Mouse (Mus musculus): ENCODE measurements at regions not wholly inside any gene's neighbourhood (a gene's known extent, or its start where the extent isn't known, plus 50 kb on each side); places are given as distances from the start of the nearest gene placed in this dataset.

DNA sequence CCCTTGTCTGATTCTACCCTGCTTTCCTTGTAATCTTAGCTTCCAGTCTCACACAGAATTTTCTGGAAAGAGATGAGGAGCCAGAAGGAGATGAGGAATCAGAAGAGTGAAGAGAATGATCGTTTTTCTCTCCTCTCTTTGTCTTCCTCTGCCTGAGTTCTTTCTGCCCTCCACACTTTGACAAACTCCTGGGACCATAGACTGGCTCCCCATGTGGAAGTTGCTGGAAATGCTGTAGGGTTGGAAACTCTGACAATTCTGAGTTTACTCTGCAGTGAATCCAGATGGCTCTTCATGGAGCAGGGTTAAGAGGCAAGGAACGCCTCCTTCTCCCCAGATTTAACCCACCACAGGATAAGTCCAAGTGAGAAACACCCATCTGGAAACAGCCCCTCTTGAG lies 408.7 kb downstream of the Tns1 start:
- H3K27ac ChIP-seq (replicated peaks; ENCODE audit: low read depth, low read length): no peak overlapping the region
- H3K27me3 ChIP-seq (ENCODE audit: control insufficient read depth, insufficient read depth, low read length): no peaks in the 10 kb centered on the region
- no peak overlapping the region for H3K9ac ChIP-seq (replicated peaks; ENCODE audit: low read length)
- no peak for ATAC-seq (ENCODE audit: low FRiP score, low TSS enrichment)
- DNase-seq: no peak
- no peaks in the 10 kb centered on the region for H3K36me3 ChIP-seq (ENCODE audit: control insufficient read depth, insufficient read depth, low read length)
- H3K4me3 ChIP-seq (replicated peaks; ENCODE audit: low read depth, low read length): no peak overlapping the region
- no peaks in the 10 kb centered on the region for H3K9me3 ChIP-seq (ENCODE audit: control insufficient read depth, low read length)
- 73% methylated on average over 2 of the region's 2 CpGs for WGBS
- H3K4me1 ChIP-seq (ENCODE audit: control insufficient read depth, insufficient read depth, low read length): no peaks in the 10 kb centered on the region
- H3K4me2 ChIP-seq (ENCODE audit: low read length): no peak overlapping the region

DNA sequence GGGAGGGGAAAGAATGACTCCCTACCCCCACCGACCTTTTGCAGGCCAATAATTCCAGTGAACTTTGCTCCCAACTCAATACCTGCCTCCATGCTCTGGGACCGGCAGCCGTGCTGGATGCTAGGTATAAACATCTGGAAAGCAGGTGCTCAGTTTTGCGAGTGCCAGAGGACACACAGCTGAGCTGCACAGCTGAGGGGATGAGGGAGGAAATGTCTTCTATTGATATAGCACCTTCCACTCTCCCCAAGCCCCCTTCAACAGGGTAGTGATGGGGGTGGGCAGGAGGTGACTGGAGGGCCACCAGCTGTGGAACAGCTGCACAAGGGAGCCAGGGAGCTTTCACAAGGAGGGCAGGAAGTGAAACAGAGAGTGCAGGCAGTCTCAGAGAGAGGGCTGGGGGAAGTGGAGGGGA lies 421.8 kb downstream of the Tns1 start:
- DNase-seq: no peak
- Histone ChIP-seq H3K4me3 (replicated peaks; ENCODE audit: low read depth, low read length) (no peak overlapping the region), H3K4me2 (ENCODE audit: low read length) (no peak overlapping the region), H3K27ac (replicated peaks; ENCODE audit: low read depth, low read length) (no peak overlapping the region), H3K27me3 (ENCODE audit: control insufficient read depth, insufficient read depth, low read length) (no peaks in the 10 kb centered on the region), H3K36me3 (ENCODE audit: control insufficient read depth, insufficient read depth, low read length) (no peaks in the 10 kb centered on the region), H3K9ac (replicated peaks; ENCODE audit: low read length) (no peak overlapping the region), H3K4me1 (ENCODE audit: control insufficient read depth, insufficient read depth, low read length) (no peaks in the 10 kb centered on the region), H3K9me3 (ENCODE audit: control insufficient read depth, low read length) (peaks cover 5% of the 10 kb centered on the region)
- WGBS: 70% methylated on average over 4 of the region's 4 CpGs
- no peak for ATAC-seq (ENCODE audit: low FRiP score, low TSS enrichment)

DNA sequence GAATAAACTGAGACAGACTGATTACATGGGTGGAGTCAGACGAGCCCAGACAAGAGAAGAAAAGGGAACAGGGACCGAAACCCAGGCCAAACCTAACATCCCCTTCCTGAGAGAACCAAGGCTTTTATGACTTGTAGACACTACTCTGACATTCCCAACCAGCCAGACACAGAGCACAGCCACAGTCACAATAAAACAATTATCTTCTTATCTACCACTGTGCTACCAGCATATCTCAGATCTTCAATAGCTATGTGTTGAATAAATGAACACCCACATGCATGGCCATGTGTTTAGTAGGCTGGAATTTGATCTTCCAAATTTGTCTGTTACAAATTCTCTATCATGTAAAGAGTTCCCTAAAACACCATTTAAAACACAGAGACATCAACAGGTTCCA lies 430.7 kb downstream of the Tns1 start:
- Histone ChIP-seq H3K9ac (replicated peaks; ENCODE audit: low read length) (no peak overlapping the region), H3K27me3 (ENCODE audit: control insufficient read depth, insufficient read depth, low read length) (no peaks in the 10 kb centered on the region), H3K4me3 (replicated peaks; ENCODE audit: low read depth, low read length) (no peak overlapping the region), H3K9me3 (ENCODE audit: control insufficient read depth, low read length) (no peaks in the 10 kb centered on the region), H3K4me2 (ENCODE audit: low read length) (no peak overlapping the region), H3K36me3 (ENCODE audit: control insufficient read depth, insufficient read depth, low read length) (no peaks in the 10 kb centered on the region), H3K4me1 (ENCODE audit: control insufficient read depth, insufficient read depth, low read length) (no peaks in the 10 kb centered on the region), H3K27ac (replicated peaks; ENCODE audit: low read depth, low read length) (no peak overlapping the region)
- 53% methylated on average over 2 of the region's 2 CpGs for whole genome bisulfite sequencing
- DNase-seq (no peak), ATAC-seq (ENCODE audit: low FRiP score, low TSS enrichment) (no peak)

DNA sequence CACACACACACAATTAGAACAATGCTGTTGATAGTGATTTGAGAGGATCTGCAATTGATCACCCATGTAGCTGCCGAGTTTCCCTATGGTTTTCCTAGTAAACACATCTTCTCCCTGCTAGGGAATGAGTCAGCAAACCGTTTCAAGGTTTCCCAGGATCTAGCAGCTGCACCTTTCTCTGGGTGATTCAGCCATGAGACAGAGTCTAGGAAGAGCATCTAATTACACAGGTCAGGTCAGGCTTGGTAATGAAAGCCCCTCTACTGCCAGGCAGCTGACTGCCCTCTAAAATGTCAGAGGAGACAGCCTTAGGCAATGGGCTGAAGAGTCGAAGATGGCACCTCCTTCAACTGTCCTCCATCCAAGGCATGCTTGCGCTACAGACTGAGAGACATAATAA lies 438.5 kb downstream of the Tns1 start:
- H3K36me3 ChIP-seq (ENCODE audit: control insufficient read depth, insufficient read depth, low read length): no peaks in the 10 kb centered on the region
- H3K9me3 ChIP-seq (ENCODE audit: control insufficient read depth, low read length): no peaks in the 10 kb centered on the region
- WGBS: 79% methylated on average over 4 of the region's 4 CpGs
- ATAC-seq (ENCODE audit: low FRiP score, low TSS enrichment) (no peak), DNase-seq (no peak)
- no peak overlapping the region for H3K27ac ChIP-seq (replicated peaks; ENCODE audit: low read depth, low read length)
- no peak overlapping the region for H3K4me2 ChIP-seq (ENCODE audit: low read length)
- no peak overlapping the region for H3K9ac ChIP-seq (replicated peaks; ENCODE audit: low read length)
- no peak overlapping the region for H3K4me3 ChIP-seq (replicated peaks; ENCODE audit: low read depth, low read length)
- H3K4me1 ChIP-seq (ENCODE audit: control insufficient read depth, insufficient read depth, low read length): no peaks in the 10 kb centered on the region
- H3K27me3 ChIP-seq (ENCODE audit: control insufficient read depth, insufficient read depth, low read length): no peaks in the 10 kb centered on the region

DNA sequence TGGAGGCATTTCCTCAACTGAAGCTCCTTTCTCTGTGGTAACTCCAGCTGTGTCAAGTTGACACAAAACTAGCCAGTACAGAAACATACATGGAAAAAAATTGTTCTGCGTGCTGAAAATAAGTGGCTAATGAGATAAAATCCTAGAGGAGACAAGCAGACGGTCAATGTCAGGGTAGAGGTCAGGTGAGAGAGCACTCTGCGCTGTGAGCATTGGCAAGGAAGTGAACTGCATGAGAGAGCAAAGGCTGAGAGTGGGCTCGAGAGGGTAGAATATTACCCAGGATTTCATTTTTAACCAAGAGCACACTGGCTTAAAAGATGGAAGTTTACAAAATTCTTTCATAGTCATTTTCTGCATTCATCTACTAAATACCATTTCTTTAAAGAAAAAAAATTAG lies 439.2 kb downstream of the Tns1 start:
- Histone ChIP-seq H3K27ac (replicated peaks; ENCODE audit: low read depth, low read length) (no peak overlapping the region), H3K36me3 (ENCODE audit: control insufficient read depth, insufficient read depth, low read length) (no peaks in the 10 kb centered on the region), H3K27me3 (ENCODE audit: control insufficient read depth, insufficient read depth, low read length) (no peaks in the 10 kb centered on the region), H3K9ac (replicated peaks; ENCODE audit: low read length) (no peak overlapping the region), H3K9me3 (ENCODE audit: control insufficient read depth, low read length) (no peaks in the 10 kb centered on the region), H3K4me3 (replicated peaks; ENCODE audit: low read depth, low read length) (no peak overlapping the region), H3K4me2 (ENCODE audit: low read length) (no peak overlapping the region), H3K4me1 (ENCODE audit: control insufficient read depth, insufficient read depth, low read length) (no peaks in the 10 kb centered on the region)
- WGBS: 92% methylated on average over 4 of the region's 4 CpGs
- ATAC-seq (ENCODE audit: low FRiP score, low TSS enrichment): no peak
- DNase-seq: no peak

DNA sequence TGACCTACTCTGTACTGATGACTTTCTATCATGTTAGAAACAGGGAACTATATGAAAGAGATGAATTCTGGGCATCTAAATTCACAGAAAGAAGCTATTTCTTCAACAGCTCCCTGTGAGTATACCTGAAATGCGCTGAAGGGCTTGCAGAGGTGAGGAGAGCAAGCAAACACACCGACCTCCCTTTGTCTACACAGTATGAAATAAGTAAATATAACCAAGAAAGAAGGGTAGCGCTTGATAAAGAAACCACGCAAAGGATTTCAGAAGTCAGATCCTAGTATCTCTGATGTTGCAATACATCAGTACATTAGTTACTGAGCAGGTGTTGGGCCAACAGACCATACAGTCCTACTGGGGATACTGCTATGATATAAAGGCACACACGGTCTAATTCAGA lies 440.1 kb downstream of the Tns1 start:
- WGBS: 93% methylated on average over 5 of the region's 5 CpGs
- Histone ChIP-seq H3K9me3 (ENCODE audit: control insufficient read depth, low read length) (no peaks in the 10 kb centered on the region), H3K36me3 (ENCODE audit: control insufficient read depth, insufficient read depth, low read length) (no peaks in the 10 kb centered on the region), H3K4me2 (ENCODE audit: low read length) (no peak overlapping the region), H3K4me3 (replicated peaks; ENCODE audit: low read depth, low read length) (no peak overlapping the region), H3K4me1 (ENCODE audit: control insufficient read depth, insufficient read depth, low read length) (no peaks in the 10 kb centered on the region), H3K27me3 (ENCODE audit: control insufficient read depth, insufficient read depth, low read length) (no peaks in the 10 kb centered on the region), H3K9ac (replicated peaks; ENCODE audit: low read length) (no peak overlapping the region), H3K27ac (replicated peaks; ENCODE audit: low read depth, low read length) (no peak overlapping the region)
- ATAC-seq (ENCODE audit: low FRiP score, low TSS enrichment) (no peak), DNase-seq (no peak)

DNA sequence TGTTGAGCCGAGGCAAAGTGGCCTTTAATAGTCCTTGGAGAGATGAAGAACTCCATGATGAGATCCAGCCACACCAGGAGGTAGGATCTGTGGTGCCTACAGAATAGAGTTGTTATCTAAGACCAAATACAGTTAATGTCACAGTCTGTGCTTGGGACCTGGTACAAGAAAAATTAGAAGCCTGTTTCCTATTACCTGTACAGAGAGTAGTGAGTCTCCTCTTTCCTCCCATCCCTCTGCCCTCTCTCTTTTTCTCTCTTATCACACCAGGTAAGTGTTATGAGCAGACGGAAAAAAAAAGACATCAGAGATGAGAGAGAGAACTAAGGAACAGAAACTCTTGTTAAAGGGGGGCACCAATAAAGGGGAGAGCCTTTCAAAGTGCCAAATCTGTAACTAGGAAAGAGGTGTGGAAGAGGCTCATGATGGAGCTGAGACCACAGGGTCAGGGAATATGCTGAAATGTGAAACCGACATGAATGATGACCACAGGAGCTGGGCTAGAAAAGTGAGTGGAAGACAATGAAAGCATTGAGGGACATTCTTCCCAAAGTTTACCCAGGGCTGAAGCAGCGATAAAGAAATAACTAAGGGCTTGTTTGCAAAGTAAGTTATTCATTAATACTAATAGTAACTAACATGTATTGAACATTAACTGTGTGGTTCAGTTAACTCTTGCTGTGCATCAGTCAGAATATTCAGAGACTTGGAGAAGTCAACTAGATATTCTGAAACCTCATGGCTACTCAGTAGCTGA lies 440.9 kb downstream of the Tns1 start:
- H3K4me3 ChIP-seq (replicated peaks; ENCODE audit: low read depth, low read length): no peak overlapping the region
- H3K9ac ChIP-seq (replicated peaks; ENCODE audit: low read length): no peak overlapping the region
- no peaks in the 10 kb centered on the region for H3K36me3 ChIP-seq (ENCODE audit: control insufficient read depth, insufficient read depth, low read length)
- 83% methylated on average over 4 of the region's 4 CpGs for WGBS
- H3K27ac ChIP-seq (replicated peaks; ENCODE audit: low read depth, low read length): no peak overlapping the region
- no peaks in the 10 kb centered on the region for H3K4me1 ChIP-seq (ENCODE audit: control insufficient read depth, insufficient read depth, low read length)
- no peak for ATAC-seq (ENCODE audit: low FRiP score, low TSS enrichment)
- H3K9me3 ChIP-seq (ENCODE audit: control insufficient read depth, low read length): no peaks in the 10 kb centered on the region
- no peak for DNase-seq
- H3K27me3 ChIP-seq (ENCODE audit: control insufficient read depth, insufficient read depth, low read length): no peaks in the 10 kb centered on the region
- no peak overlapping the region for H3K4me2 ChIP-seq (ENCODE audit: low read length)

DNA sequence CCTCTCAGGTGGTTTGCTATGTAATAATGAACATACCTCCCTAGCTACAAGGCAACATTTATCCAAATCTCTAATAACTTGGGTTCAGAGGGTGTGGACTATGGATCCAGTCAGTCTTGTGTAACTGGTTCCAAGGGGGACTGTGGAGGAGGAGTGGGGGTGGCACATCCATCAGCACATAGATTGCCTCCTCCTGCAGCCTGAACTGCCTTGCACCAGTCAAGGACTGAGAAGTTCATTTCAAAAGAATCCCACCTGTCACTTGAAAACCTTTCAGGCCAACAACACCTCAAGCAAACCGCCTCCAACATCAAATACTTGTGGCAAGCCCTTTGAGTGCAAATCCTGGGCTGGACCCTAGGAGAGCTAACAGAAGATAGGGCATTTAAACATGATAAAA lies 442.6 kb downstream of the Tns1 start:
- Histone ChIP-seq H3K9ac (replicated peaks; ENCODE audit: low read length) (no peak overlapping the region), H3K9me3 (ENCODE audit: control insufficient read depth, low read length) (no peaks in the 10 kb centered on the region), H3K4me2 (ENCODE audit: low read length) (no peak overlapping the region), H3K4me1 (ENCODE audit: control insufficient read depth, insufficient read depth, low read length) (no peaks in the 10 kb centered on the region), H3K4me3 (replicated peaks; ENCODE audit: low read depth, low read length) (no peak overlapping the region), H3K36me3 (ENCODE audit: control insufficient read depth, insufficient read depth, low read length) (no peaks in the 10 kb centered on the region), H3K27ac (replicated peaks; ENCODE audit: low read depth, low read length) (no peak overlapping the region), H3K27me3 (ENCODE audit: control insufficient read depth, insufficient read depth, low read length) (no peaks in the 10 kb centered on the region)
- DNase-seq (no peak), ATAC-seq (ENCODE audit: low FRiP score, low TSS enrichment) (no peak)
- WGBS: 67% methylated on average over 1 of the region's 1 CpGs

DNA sequence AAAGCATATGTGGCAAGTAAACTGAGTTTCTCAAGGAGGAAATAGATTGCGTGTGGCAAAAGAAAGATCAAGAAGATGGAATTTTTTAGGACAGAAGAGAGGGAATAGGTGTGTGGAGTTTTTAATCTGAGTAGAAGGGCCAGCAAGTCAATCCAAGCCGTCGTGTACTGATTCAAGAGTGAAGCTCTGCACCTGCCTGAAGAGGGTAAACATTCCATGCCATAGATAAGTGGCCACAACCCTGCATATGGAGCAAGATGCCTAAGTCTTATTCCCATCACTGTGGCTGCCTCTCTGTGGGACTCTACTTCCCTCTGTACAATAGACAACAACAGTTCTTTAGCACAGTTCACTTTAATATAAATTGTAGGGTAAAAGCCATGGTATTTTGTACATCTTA lies 443.4 kb downstream of the Tns1 start:
- ATAC-seq (ENCODE audit: low FRiP score, low TSS enrichment): no peak
- Histone ChIP-seq H3K27me3 (ENCODE audit: control insufficient read depth, insufficient read depth, low read length) (no peaks in the 10 kb centered on the region), H3K4me3 (replicated peaks; ENCODE audit: low read depth, low read length) (no peak overlapping the region), H3K36me3 (ENCODE audit: control insufficient read depth, insufficient read depth, low read length) (no peaks in the 10 kb centered on the region), H3K9ac (replicated peaks; ENCODE audit: low read length) (no peak overlapping the region), H3K4me2 (ENCODE audit: low read length) (no peak overlapping the region), H3K27ac (replicated peaks; ENCODE audit: low read depth, low read length) (no peak overlapping the region), H3K4me1 (ENCODE audit: control insufficient read depth, insufficient read depth, low read length) (no peaks in the 10 kb centered on the region), H3K9me3 (ENCODE audit: control insufficient read depth, low read length) (0 out of 2 replicates have a peak, but pooled peaks cover under 1% of the 10 kb centered on the region)
- WGBS: 92% methylated on average over 3 of the region's 3 CpGs
- DNase-seq: no peak

Measured in midbrain, embryonic 14.5 days (tissue).